Mouse (Mus musculus) urinary bladder, postnatal 25 days (tissue): Measurements from ENCODE around the gene Fbxl7.

ENCODE experiments used
- DNase-seq: peaks from one replicate; pipeline ENCODE4 v3.0.0; 2022; ENCODE audit warnings: low spot score

The Fbxl7 gene

GRCm38 (mm10) chr15:26895251-26895711 is at the start of gene Fbxl7:
Gene Fbxl7, minus strand, starts transcription at chr15:26895580.
- DNase-seq: peak; percentile 57

GRCm38 (mm10) chr15:26922026-26922425 is 26.6 kb upstream of the Fbxl7 start:
- DNase-seq: no peak

- DNase-seq: no peak
Measured at GRCm38 (mm10) chr15:26913427-26913826, 18.0 kb upstream of the Fbxl7 start.

- DNase-seq: no peak
Measured at GRCm38 (mm10) chr15:26895761-26896160, 381 bp upstream of the Fbxl7 start.

- peak; percentile 6 for DNase-seq
Measured at GRCm38 (mm10) chr15:26894801-26895229, 565 bp downstream of the Fbxl7 start.

- peak; percentile 5 for DNase-seq
Measured at GRCm38 (mm10) chr15:26894031-26894655, 1.2 kb downstream of the Fbxl7 start.

GRCm38 (mm10) chr15:26893136-26893535 is 2.2 kb downstream of the Fbxl7 start:
- DNase-seq: no peak

- no peak for DNase-seq
Measured at GRCm38 (mm10) chr15:26889971-26890370, 5.4 kb downstream of the Fbxl7 start.

GRCm38 (mm10) chr15:26888170-26888569 is 7.2 kb downstream of the Fbxl7 start:
- DNase-seq: no peak

GRCm38 (mm10) chr15:26885979-26886378 is 9.4 kb downstream of the Fbxl7 start:
- DNase-seq: no peak

- DNase-seq: no peak
Measured at GRCm38 (mm10) chr15:26880212-26880956, 15.0 kb downstream of the Fbxl7 start.

- DNase-seq: peak; percentile 26
Measured at GRCm38 (mm10) chr15:26875687-26876086, 19.7 kb downstream of the Fbxl7 start.

- DNase-seq: no peak
Measured at GRCm38 (mm10) chr15:26872234-26872633, 23.1 kb downstream of the Fbxl7 start.

- no peak for DNase-seq
Measured at GRCm38 (mm10) chr15:26869197-26869596, 26.2 kb downstream of the Fbxl7 start.

GRCm38 (mm10) chr15:26867521-26867920 is 27.9 kb downstream of the Fbxl7 start:
- no peak for DNase-seq

GRCm38 (mm10) chr15:26862173-26862572 is 33.2 kb downstream of the Fbxl7 start:
- DNase-seq: no peak

GRCm38 (mm10) chr15:26849626-26850025 is 45.8 kb downstream of the Fbxl7 start:
- DNase-seq: no peak

- DNase-seq: no peak
Measured at GRCm38 (mm10) chr15:26842216-26842615, 53.2 kb downstream of the Fbxl7 start.

- DNase-seq: no peak
Measured at GRCm38 (mm10) chr15:26838386-26838785, 57.0 kb downstream of the Fbxl7 start.

- DNase-seq: no peak
Measured at GRCm38 (mm10) chr15:26837200-26837599, 58.2 kb downstream of the Fbxl7 start.

GRCm38 (mm10) chr15:26834415-26834814 is 61.0 kb downstream of the Fbxl7 start:
- no peak for DNase-seq

- no peak for DNase-seq
Measured at GRCm38 (mm10) chr15:26831141-26831540, 64.2 kb downstream of the Fbxl7 start.

- no peak for DNase-seq
Measured at GRCm38 (mm10) chr15:26816931-26817330, 78.4 kb downstream of the Fbxl7 start.
